Mouse (Mus musculus) heart, embryonic 12.5 days (tissue): Measurements from ENCODE around the gene Gm20867. TPM values are rescaled to one million over a fixed set of nuclear protein-coding genes. Genes with fewer than 3 reads are reported as not detected.
"Not testable (repeated sequence)": the region's sequence is repeated elsewhere in the genome, so short reads cannot be mapped to it uniquely, and the experiment has no call there.

Experiments used
- ATAC-seq: fragments of 200-750 bp; cut with Nextera tagmentation; 2 replicates; pipeline ENCODE4 v1.8.0; 2017; ENCODE audit warnings: moderate TSS enrichment, moderate library complexity; ENCODE audit not compliant: insufficient number of reproducible peaks, low FRiP score
- H3K27ac ChIP-seq: fragments of 300-500 bp; sonication (generic); 2 replicates; pipeline ENCODE4 v1.5.1; 2016; ENCODE audit warnings: mild to moderate bottlenecking, moderate library complexity; ENCODE audit not compliant: poor library complexity, severe bottlenecking
- H3K27me3 ChIP-seq: fragments of 300-500 bp; sonication (generic); replicated peaks from 2 replicates; pipeline ENCODE4 v1.6.1; 2016; ENCODE audit warnings: mild to moderate bottlenecking, moderate library complexity
- H3K36me3 ChIP-seq: fragments of 300-500 bp; sonication (generic); 2 replicates; pipeline ENCODE4 v1.6.1; 2016; ENCODE audit warnings: mild to moderate bottlenecking, moderate library complexity
- H3K4me1 ChIP-seq: fragments of 300-500 bp; sonication (generic); replicated peaks from 2 replicates; pipeline ENCODE4 v1.6.1; 2016; ENCODE audit warnings: mild to moderate bottlenecking
- H3K4me2 ChIP-seq: fragments of 300-500 bp; sonication (generic); 2 replicates; pipeline ENCODE4 v1.6.1; 2016; ENCODE audit warnings: mild to moderate bottlenecking, moderate library complexity
- H3K4me3 ChIP-seq: fragments of 300-500 bp; sonication (generic); 2 replicates; pipeline ENCODE4 v1.5.1; 2016; ENCODE audit warnings: mild to moderate bottlenecking
- H3K9ac ChIP-seq: fragments of 300-500 bp; sonication (generic); 2 replicates; pipeline ENCODE4 v1.6.1; 2016; ENCODE audit warnings: mild to moderate bottlenecking, moderate library complexity
- H3K9me3 ChIP-seq: fragments of 300-500 bp; sonication (generic); replicated peaks from 2 replicates; pipeline ENCODE4 v1.6.1; 2016; ENCODE audit warnings: mild to moderate bottlenecking, moderate library complexity
- WGBS: fragments of 180-500 bp; shearing (Covaris S2); methylation state at CpG from one replicate; pipeline ENCODE4 v1.1.7; 2016; 5-methylcytosine and 5-hydroxymethylcytosine counted together
- polyA plus RNA-seq: library from polyadenylated mRNA; unstranded; fragments of >200 nt; fragmentation: Nextera tagmentation; extraction: Ambion mirVana; gene quantifications from 2 replicates; pipeline ENCODE4 v1.2.1, GENCODE M21; 2016

Gm20867 gene
- not detected in 2 replicates for polyA plus RNA-seq

DNA sequence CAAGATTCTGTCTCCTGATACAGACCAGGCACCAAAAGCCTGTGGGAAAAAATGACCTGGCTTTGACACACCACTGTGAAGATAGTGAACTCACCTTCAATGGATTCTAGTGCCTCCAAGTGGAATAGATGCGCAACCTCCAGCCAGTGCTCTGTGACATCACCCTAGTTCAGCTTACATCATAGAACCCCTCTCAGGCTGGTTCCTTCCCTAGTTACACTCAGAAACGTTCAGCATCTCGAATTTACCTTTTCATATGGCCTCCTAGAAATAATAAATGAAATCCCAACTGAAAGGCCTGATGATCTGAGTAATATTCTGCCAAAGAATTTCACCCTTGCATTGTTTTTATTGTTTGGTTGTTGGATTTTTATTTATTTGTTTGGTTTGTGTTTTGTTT, at the start of gene Gm20867:
Gene Gm20867, minus strand, starts transcription at position 101 of the 400 bp plus-strand sequence.
- not testable (repeated sequence) for H3K4me2 ChIP-seq, H3K9ac ChIP-seq, H3K4me3 ChIP-seq, H3K27ac ChIP-seq, H3K36me3 ChIP-seq, H3K27me3 ChIP-seq, H3K9me3 ChIP-seq, H3K4me1 ChIP-seq, ATAC-seq
- WGBS, result no CpG with 5 or more reads among the region's 3 CpGs

Other genes with a start within 250 kb of the Gm20867 start
- not detected in 2 replicates for gene Gm29564, start 249.8 kb upstream of the Gm20867 start, polyA plus RNA-seq